Mouse (Mus musculus) intestine, embryonic 14.5 days (tissue): ENCODE results near the gene Smagp. TPM values are rescaled to one million over a fixed set of nuclear protein-coding genes. Genes with fewer than 3 reads are reported as not detected.

Source experiments
- microRNA-seq: library from miRNA; unstranded; fragments of <30 nt; microRNA quantifications from one replicate; pipeline ENCODE4, GENCODE M21; 2016
- polyA plus RNA-seq: library from polyadenylated mRNA; unstranded; fragments of >200 nt; fragmentation: Nextera tagmentation; extraction: Ambion mirVana; gene quantifications from 2 replicates; pipeline ENCODE4 v1.2.1, GENCODE M21; 2014

Gene Smagp
- polyA plus RNA-seq, 1 experiment from 2014 or later: 36.2 TPM

Small RNAs within 50 kb of the gene (microRNA-seq; reads per million reads assigned to microRNA genes)
- not detected for gene Mir6961

Other genes starting within 250 kb of the Smagp start
- gene Gm5475, start 214.8 kb downstream of the Smagp start, polyA plus RNA-seq: not detected in 2 replicates
- 17.6 and 20.6 TPM in 2 replicates for gene Slc11a2, start 211.9 kb downstream of the Smagp start, polyA plus RNA-seq
- gene Letmd1, start 167.9 kb downstream of the Smagp start, polyA plus RNA-seq: 38.5 and 40.1 TPM in 2 replicates
- gene Csrnp2, start 141.5 kb downstream of the Smagp start, polyA plus RNA-seq: 11.3 and 13.5 TPM in 2 replicates
- gene Tfcp2, start 84.9 kb downstream of the Smagp start, polyA plus RNA-seq: 20.0 and 23.7 TPM in 2 replicates
- 6.9 and 7.6 TPM in 2 replicates for gene Pou6f1, start 37.0 kb downstream of the Smagp start, polyA plus RNA-seq
- 269 and 284 TPM in 2 replicates for gene Dazap2, start 21.6 kb downstream of the Smagp start, polyA plus RNA-seq
- gene Bin2, start 32.6 kb upstream of the Smagp start, polyA plus RNA-seq: 5.7 and 6.4 TPM in 2 replicates
- 11.9 and 49.9 TPM in 2 replicates for gene Cela1, start 51.0 kb upstream of the Smagp start, polyA plus RNA-seq
- gene Galnt6, start 92.4 kb upstream of the Smagp start, polyA plus RNA-seq: 1.2 and 1.4 TPM in 2 replicates
- gene Slc4a8, start 124.8 kb upstream of the Smagp start, polyA plus RNA-seq: 5.4 and 6.4 TPM in 2 replicates
- 4.0 and 5.5 TPM in 2 replicates for gene Scn8a, start 232.9 kb upstream of the Smagp start, polyA plus RNA-seq